In genomic region chr5:35357544-35358440, GRCm38 (mm10) we compare ENCODE assay signal across 23 mouse cellular contexts. TPM values are rescaled to one million over a fixed set of nuclear protein-coding genes. Genes with fewer than 3 reads are reported as not detected.
DNase-seq lines count a peak whose midpoint lies in the region; ATAC-seq and TF ChIP-seq lines count a peak whose summit lies in the region.
"Had no signal": no experiment of that assay in that cellular context is flagged by ENCODE, and none has a peak within 500 bp of the region (broad histone marks: within the 10 kb centered on the region; RNA-seq: fewer than 3 reads in every experiment).

No protein-coding gene starts in this region.

- H3K36me3 ChIP-seq in embryonic facial prominence, embryonic 11.5 days (replicated peaks; ENCODE audit: control insufficient read depth, insufficient read depth, low read depth, low read length), result no peaks in the 10 kb centered on the region
- H3K36me3 ChIP-seq in embryonic facial prominence, embryonic 10.5 days (replicated peaks), result no peaks in the 10 kb centered on the region
- no peaks in the 10 kb centered on the region for H3K36me3 ChIP-seq in kidney, embryonic 16.5 days (ENCODE audit: insufficient read depth, low read length)
- H3K36me3 ChIP-seq in liver, embryonic 14.5 days (replicated peaks; ENCODE audit: control insufficient read depth, insufficient read depth, low read depth), result no peaks in the 10 kb centered on the region
- H3K36me3 ChIP-seq: embryonic facial prominence, embryonic 12.5 days; forebrain, embryonic 10.5 days; heart, embryonic 12.5 days; hindbrain, embryonic 12.5 days; limb, embryonic 10.5 days; neural tube, embryonic 13.5 days; stomach, embryonic 15.5 days had no signal

- H3K27ac ChIP-seq in embryonic facial prominence, embryonic 11.5 days (replicated peaks; ENCODE audit: low read depth, low read length), result no peak overlapping the region
- H3K27ac ChIP-seq in embryonic facial prominence, embryonic 10.5 days (replicated peaks), result no peak overlapping the region; the same call in 1 of the 2 replicates
- peak overlapping the region; percentile 31; the same call in 1 of the 2 replicates for H3K27ac ChIP-seq in kidney, embryonic 16.5 days (ENCODE audit: low read length)
- H3K27ac ChIP-seq in liver, embryonic 14.5 days, result no peak overlapping the region
- H3K27ac ChIP-seq: embryonic facial prominence, embryonic 12.5 days; forebrain, embryonic 10.5 days; hindbrain, embryonic 12.5 days; limb, embryonic 10.5 days; neural tube, embryonic 13.5 days; stomach, embryonic 15.5 days had no signal

- WGBS in embryonic facial prominence, embryonic 11.5 days, result 48% methylated on average over 9 of the region's 9 CpGs
- 57% methylated on average over 9 of the region's 9 CpGs for WGBS in embryonic facial prominence, embryonic 10.5 days
- 26% methylated on average over 9 of the region's 9 CpGs for WGBS in kidney, embryonic 16.5 days
- WGBS in liver, embryonic 14.5 days (ENCODE audit: insufficient replicate concordance), result 36% methylated on average over 9 of the region's 9 CpGs

- no peak for TF ChIP-seq CTCF in liver, embryonic 14.5 days (IDR thresholded peaks at IDR 0.05; ENCODE audit: low read depth)

- no peak overlapping the region for H3K9ac ChIP-seq in embryonic facial prominence, embryonic 11.5 days (replicated peaks; ENCODE audit: low read length)
- H3K9ac ChIP-seq in kidney, embryonic 16.5 days (replicated peaks; ENCODE audit: low read length), result no peak overlapping the region
- H3K9ac ChIP-seq in liver, embryonic 14.5 days (replicated peaks), result no peak overlapping the region
- H3K9ac ChIP-seq: embryonic facial prominence, embryonic 12.5 days; heart, embryonic 12.5 days; hindbrain, embryonic 12.5 days; neural tube, embryonic 13.5 days; stomach, embryonic 15.5 days had no signal

- no peak for TF ChIP-seq EP300 in liver, embryonic 14.5 days (IDR thresholded peaks at IDR 0.05; ENCODE audit: low read depth)

- H3K4me1 ChIP-seq in embryonic facial prominence, embryonic 11.5 days (ENCODE audit: control insufficient read depth, insufficient read depth, low read length), result no peaks in the 10 kb centered on the region
- peaks cover 15% of the 10 kb centered on the region for H3K4me1 ChIP-seq in embryonic facial prominence, embryonic 10.5 days
- H3K4me1 ChIP-seq in kidney, embryonic 16.5 days (ENCODE audit: insufficient read depth, low read length), result peaks cover 19% of the 10 kb centered on the region
- peaks cover 0 to 6% of the 10 kb centered on the region in 2 experiments; a peak in 2 of 4 replicates for H3K4me1 ChIP-seq in liver, embryonic 14.5 days (replicated peaks; ENCODE audit: control insufficient read depth in 2 of 2, insufficient read depth in 2 of 2, low read length in 1 of 2)
- H3K4me1 ChIP-seq: heart, embryonic 12.5 days; hindbrain, embryonic 12.5 days; neural tube, embryonic 13.5 days; stomach, embryonic 15.5 days had no signal

- no peak overlapping the region for H3K4me3 ChIP-seq in embryonic facial prominence, embryonic 11.5 days (ENCODE audit: low read depth, low read length)
- H3K4me3 ChIP-seq in embryonic facial prominence, embryonic 10.5 days, result no peak overlapping the region
- H3K4me3 ChIP-seq in kidney, embryonic 16.5 days (ENCODE audit: low read length), result no peak overlapping the region
- H3K4me3 ChIP-seq in liver, embryonic 14.5 days (ENCODE audit: insufficient read depth in 1 of 2, low read depth in 2 of 2, low read length in 2 of 2), result no peak overlapping the region
- H3K4me3 ChIP-seq: embryonic facial prominence, embryonic 12.5 days; forebrain, embryonic 10.5 days; heart, embryonic 12.5 days; hindbrain, embryonic 12.5 days; limb, embryonic 10.5 days; neural tube, embryonic 13.5 days; stomach, embryonic 15.5 days had no signal

- no peaks in the 10 kb centered on the region for H3K9me3 ChIP-seq in embryonic facial prominence, embryonic 11.5 days (replicated peaks; ENCODE audit: control insufficient read depth, low read length)
- H3K9me3 ChIP-seq in embryonic facial prominence, embryonic 10.5 days, result no peaks in the 10 kb centered on the region
- H3K9me3 ChIP-seq in kidney, embryonic 16.5 days (ENCODE audit: low read length), result no peaks in the 10 kb centered on the region
- no peaks in the 10 kb centered on the region for H3K9me3 ChIP-seq in liver, embryonic 14.5 days (ENCODE audit: control insufficient read depth, low read length)
- H3K9me3 ChIP-seq: embryonic facial prominence, embryonic 12.5 days; forebrain, embryonic 10.5 days; heart, embryonic 12.5 days; hindbrain, embryonic 12.5 days; limb, embryonic 10.5 days; neural tube, embryonic 13.5 days; stomach, embryonic 15.5 days had no signal

- ATAC-seq in embryonic facial prominence, embryonic 11.5 days (replicated peaks; ENCODE audit: insufficient number of reproducible peaks, low FRiP score, low TSS enrichment, low read depth), result no peak
- ATAC-seq in kidney, embryonic 16.5 days (ENCODE audit: low FRiP score, low TSS enrichment), result peak; percentile 70
- ATAC-seq in liver, embryonic 14.5 days (ENCODE audit: insufficient read depth), result 0 out of 2 replicates have a peak, but pooled peaks have one; percentile 28
- no peak for ATAC-seq in megakaryocyte-erythroid progenitor cell, adult 5-6 weeks (replicated peaks; ENCODE audit: low FRiP score, low TSS enrichment, poor library complexity, severe bottlenecking)
- ATAC-seq in cerebellum, adult (ENCODE audit: insufficient number of reproducible peaks, low FRiP score, low TSS enrichment), result no peak
- ATAC-seq: intestine, postnatal 0 days had no signal

- H3K27me3 ChIP-seq in embryonic facial prominence, embryonic 11.5 days (ENCODE audit: control insufficient read depth, insufficient read depth, low read length), result no peaks in the 10 kb centered on the region
- peaks cover 15% of the 10 kb centered on the region; the same call in 1 of the 2 replicates for H3K27me3 ChIP-seq in embryonic facial prominence, embryonic 10.5 days (replicated peaks; ENCODE audit: low read depth, poor library complexity, severe bottlenecking)
- no peaks in the 10 kb centered on the region for H3K27me3 ChIP-seq in kidney, embryonic 16.5 days (ENCODE audit: insufficient read depth, low read length)
- no peaks in the 10 kb centered on the region for H3K27me3 ChIP-seq in liver, embryonic 14.5 days (ENCODE audit: control insufficient read depth, insufficient read depth, low read length)
- H3K27me3 ChIP-seq: embryonic facial prominence, embryonic 12.5 days; hindbrain, embryonic 12.5 days; neural tube, embryonic 13.5 days; stomach, embryonic 15.5 days had no signal

- DNase-seq in embryonic facial prominence, embryonic 11.5 days (ENCODE audit: low spot score), result peak; percentile 10
- no peak for DNase-seq in embryonic facial prominence, embryonic 10.5 days (ENCODE audit: low spot score)
- peak; percentile 13 for DNase-seq in embryo, embryonic 11 days
- peak; percentile 4 to 17 (median 14) for DNase-seq in liver, embryonic 14.5 days (ENCODE audit: low read depth in 3 of 3, low spot score in 3 of 3)
- no peak for DNase-seq in cerebellum, postnatal 14 days
- DNase-seq: cerebellum, adult 2 months; gastrocnemius, postnatal 14 days; layer of hippocampus, postnatal 36 days; lung, postnatal 4 days; retina, postnatal 1 day had no signal

- H3K4me2 ChIP-seq in embryonic facial prominence, embryonic 11.5 days (ENCODE audit: low read depth, low read length), result no peak overlapping the region
- H3K4me2 ChIP-seq in kidney, embryonic 16.5 days (replicated peaks; ENCODE audit: low read depth, low read length), result no peak overlapping the region
- no peak overlapping the region for H3K4me2 ChIP-seq in liver, embryonic 14.5 days (ENCODE audit: low read depth)
- H3K4me2 ChIP-seq: embryonic facial prominence, embryonic 12.5 days; heart, embryonic 12.5 days; hindbrain, embryonic 12.5 days; neural tube, embryonic 13.5 days; stomach, embryonic 15.5 days had no signal

RNA-seq across cellular contexts. Expression of gene Hmx1, which starts 31.1 kb away (rescaled TPM):
- 11.8 and 12.3 TPM in 2 replicates for polyA plus RNA-seq in embryonic facial prominence, embryonic 11.5 days (2014; fragmentation: Nextera tagmentation; extraction: Ambion mirVana)
- polyA plus RNA-seq in embryonic facial prominence, embryonic 10.5 days (2016; fragmentation: Nextera tagmentation; extraction: Ambion mirVana), result 3.4 and 5.5 TPM in 2 replicates
- polyA plus RNA-seq in kidney, embryonic 16.5 days (2015; fragmentation: Nextera tagmentation; extraction: Ambion mirVana), result 0.19 TPM in 1 of 2 replicates, not detected in the other
- polyA plus RNA-seq in liver, embryonic 14.5 days (2012; rRNA removed), result not detected in 2 replicates
- polyA plus RNA-seq in liver, embryonic 14.5 days (2014; fragmentation: Nextera tagmentation; extraction: Ambion mirVana), result not detected in 2 replicates
- total RNA-seq in megakaryocyte-erythroid progenitor cell, adult 5-6 weeks (2014; fragmentation: Nextera tagmentation), result not detected in 2 replicates
- not detected in 2 replicates for total RNA-seq in megakaryocyte-erythroid progenitor cell, adult 5-6 weeks (2017)
- total RNA-seq: CH12.LX; gastrocnemius, postnatal 14 days; layer of hippocampus, postnatal 36 days had no signal
- polyA plus RNA-seq: cerebellum, adult 2 months; heart, embryonic 12.5 days; intestine, postnatal 0 days; small intestine, adult 2 months had no signal

Comparison
In these comparisons a context has a peak if more than half of its experiments do, and no peak if none do; other contexts are left out.
1. DNase-seq: peak in embryonic facial prominence, embryonic 11.5 days (single experiment), embryo, embryonic 11 days (single experiment) and liver, embryonic 14.5 days (3 of 3); none in embryonic facial prominence, embryonic 10.5 days (single experiment) and cerebellum, postnatal 14 days (0 of 2).
2. ATAC-seq: peak in kidney, embryonic 16.5 days (single experiment) and liver, embryonic 14.5 days (single experiment); none in embryonic facial prominence, embryonic 11.5 days (single experiment), megakaryocyte-erythroid progenitor cell, adult 5-6 weeks (single experiment) and cerebellum, adult (single experiment).